Mouse (Mus musculus) liver, embryonic 15.5 days (tissue): ENCODE results near the gene Il4ra. TPM values are rescaled to one million over a fixed set of nuclear protein-coding genes. Genes with fewer than 3 reads are reported as not detected.

ENCODE experiments used
- ATAC-seq: fragments of 200-750 bp; cut with Nextera tagmentation; 2 replicates; pipeline ENCODE4 v1.8.0; 2017; ENCODE audit warnings: moderate number of reproducible peaks, mild to moderate bottlenecking, moderate library complexity; ENCODE audit not compliant: insufficient read depth
- H3K27ac ChIP-seq: fragments of 300-500 bp; sonication (generic); replicated peaks from 2 replicates; pipeline ENCODE4 v1.5.1; 2015; ENCODE audit warnings: mild to moderate bottlenecking, inconsistent platforms
- H3K27me3 ChIP-seq: fragments of 300-500 bp; sonication (generic); 2 replicates; pipeline ENCODE4 v1.6.1; 2015; ENCODE audit warnings: mild to moderate bottlenecking, inconsistent platforms
- H3K36me3 ChIP-seq: fragments of 300-500 bp; sonication (generic); replicated peaks from 2 replicates; pipeline ENCODE4 v1.6.1; 2015; ENCODE audit warnings: moderate library complexity, mild to moderate bottlenecking, inconsistent platforms
- H3K4me1 ChIP-seq: fragments of 300-500 bp; sonication (generic); replicated peaks from 2 replicates; pipeline ENCODE4 v1.6.1; 2015; ENCODE audit warnings: inconsistent platforms
- H3K4me2 ChIP-seq: fragments of 300-500 bp; sonication (generic); 2 replicates; pipeline ENCODE4 v1.6.1; 2015; ENCODE audit warnings: moderate library complexity, mild to moderate bottlenecking, inconsistent platforms
- H3K4me3 ChIP-seq: fragments of 300-500 bp; sonication (generic); replicated peaks from 2 replicates; pipeline ENCODE4 v1.5.1; 2015; ENCODE audit warnings: mild to moderate bottlenecking, inconsistent platforms
- H3K9ac ChIP-seq: fragments of 300-500 bp; sonication (generic); 2 replicates; pipeline ENCODE4 v1.6.1; 2015; ENCODE audit warnings: moderate library complexity, mild to moderate bottlenecking, inconsistent platforms
- H3K9me3 ChIP-seq: fragments of 300-500 bp; sonication (generic); replicated peaks from 2 replicates; pipeline ENCODE4 v1.6.1; 2016; ENCODE audit warnings: inconsistent platforms
- WGBS: fragments of 180-500 bp; shearing (Covaris S2); methylation state at CpG from one replicate; pipeline ENCODE4 v1.1.7; 2015; ENCODE audit warnings: mixed read lengths; ENCODE audit not compliant: insufficient replicate concordance; 5-methylcytosine and 5-hydroxymethylcytosine counted together
- polyA plus RNA-seq: library from polyadenylated mRNA; unstranded; fragments of >200 nt; fragmentation: Nextera tagmentation; extraction: Ambion mirVana; gene quantifications from 2 replicates; pipeline ENCODE4 v1.2.1, GENCODE M21; 2015

Il4ra gene
- polyA plus RNA-seq, 1 experiment from 2014 or later = 4.6 TPM

- ATAC-seq = no peak
- Histone ChIP-seq H3K4me1 (peaks cover 73% of the 10 kb centered on the region), H3K36me3 (no peaks in the 10 kb centered on the region), H3K27me3 (no peaks in the 10 kb centered on the region), H3K9me3 (no peaks in the 10 kb centered on the region), H3K27ac (no peak overlapping the region), H3K4me3 (no peak overlapping the region), H3K4me2 (no peak overlapping the region), H3K9ac (no peak overlapping the region)
- 71% methylated on average over 10 of the region's 10 CpGs for WGBS
Measured at GRCm38 (mm10) chr7:125559537-125559936, 7.6 kb downstream of the Il4ra start.

- Histone ChIP-seq H3K4me2 (no peak overlapping the region), H3K9ac (no peak overlapping the region), H3K4me3 (no peak overlapping the region), H3K27me3 (no peaks in the 10 kb centered on the region), H3K36me3 (0 out of 2 replicates have a peak, but pooled peaks cover 2% of the 10 kb centered on the region), H3K9me3 (no peaks in the 10 kb centered on the region), H3K4me1 (peaks cover 70% of the 10 kb centered on the region), H3K27ac (no peak overlapping the region)
- 74% methylated on average over 7 of the region's 7 CpGs for WGBS
- ATAC-seq = no peak
Measured at GRCm38 (mm10) chr7:125560146-125560785, 8.3 kb downstream of the Il4ra start.

- Histone ChIP-seq H3K4me1 (peaks cover 66% of the 10 kb centered on the region), H3K9ac (no peak overlapping the region), H3K27me3 (no peaks in the 10 kb centered on the region), H3K27ac (no peak overlapping the region), H3K4me2 (no peak overlapping the region), H3K36me3 (0 out of 2 replicates have a peak, but pooled peaks cover 4% of the 10 kb centered on the region), H3K9me3 (no peaks in the 10 kb centered on the region), H3K4me3 (no peak overlapping the region)
- WGBS = 35% methylated on average over 9 of the region's 9 CpGs
- ATAC-seq = peak; percentile 53; the same call in 1 of the 2 replicates
Measured at GRCm38 (mm10) chr7:125561085-125561690, 9.3 kb downstream of the Il4ra start.

- Histone ChIP-seq H3K27ac (no peak overlapping the region), H3K4me2 (no peak overlapping the region), H3K4me3 (no peak overlapping the region), H3K9ac (no peak overlapping the region), H3K27me3 (no peaks in the 10 kb centered on the region), H3K9me3 (no peaks in the 10 kb centered on the region), H3K36me3 (peaks cover 10% of the 10 kb centered on the region; the same call in 1 of the 2 replicates), H3K4me1 (peaks cover 54% of the 10 kb centered on the region)
- WGBS = 56% methylated on average over 4 of the region's 4 CpGs
- ATAC-seq = no peak
Measured at GRCm38 (mm10) chr7:125562413-125562812, 10.5 kb downstream of the Il4ra start.

- H3K9me3 ChIP-seq = no peaks in the 10 kb centered on the region
- no peak overlapping the region for H3K4me3 ChIP-seq
- H3K27ac ChIP-seq = no peak overlapping the region
- no peak overlapping the region for H3K4me2 ChIP-seq
- ATAC-seq = no peak
- no peaks in the 10 kb centered on the region for H3K27me3 ChIP-seq
- WGBS = 63% methylated on average over 3 of the region's 3 CpGs
- peaks cover 10% of the 10 kb centered on the region; the same call in 1 of the 2 replicates for H3K36me3 ChIP-seq
- H3K9ac ChIP-seq = no peak overlapping the region
- peaks cover 48% of the 10 kb centered on the region for H3K4me1 ChIP-seq
Measured at GRCm38 (mm10) chr7:125563093-125563492, 11.2 kb downstream of the Il4ra start.

- H3K36me3 ChIP-seq = peaks cover 21% of the 10 kb centered on the region; the same call in 1 of the 2 replicates
- H3K4me2 ChIP-seq = no peak overlapping the region
- ATAC-seq = no peak
- no peaks in the 10 kb centered on the region for H3K27me3 ChIP-seq
- no peak overlapping the region for H3K27ac ChIP-seq
- no peaks in the 10 kb centered on the region for H3K9me3 ChIP-seq
- H3K4me3 ChIP-seq = no peak overlapping the region
- 54% methylated on average over 11 of the region's 11 CpGs for WGBS
- no peak overlapping the region for H3K9ac ChIP-seq
- H3K4me1 ChIP-seq = peaks cover 36% of the 10 kb centered on the region
Measured at GRCm38 (mm10) chr7:125564316-125565024, 12.6 kb downstream of the Il4ra start.

- Histone ChIP-seq H3K27ac (no peak overlapping the region), H3K27me3 (no peaks in the 10 kb centered on the region), H3K4me1 (peaks cover 24% of the 10 kb centered on the region), H3K36me3 (peaks cover 27% of the 10 kb centered on the region; the same call in 1 of the 2 replicates), H3K9ac (no peak overlapping the region), H3K4me2 (no peak overlapping the region), H3K9me3 (no peaks in the 10 kb centered on the region), H3K4me3 (no peak overlapping the region)
- 59% methylated on average over 12 of the region's 12 CpGs for WGBS
- no peak for ATAC-seq
Measured at GRCm38 (mm10) chr7:125565516-125566285, 13.8 kb downstream of the Il4ra start.

- Histone ChIP-seq H3K9me3 (no peaks in the 10 kb centered on the region), H3K4me1 (peaks cover 17% of the 10 kb centered on the region), H3K27me3 (no peaks in the 10 kb centered on the region), H3K4me3 (no peak overlapping the region), H3K36me3 (peaks cover 33% of the 10 kb centered on the region; the same call in 1 of the 2 replicates), H3K4me2 (no peak overlapping the region), H3K9ac (no peak overlapping the region), H3K27ac (no peak overlapping the region)
- WGBS = 55% methylated on average over 2 of the region's 2 CpGs
- ATAC-seq = no peak
Measured at GRCm38 (mm10) chr7:125566420-125566819, 14.5 kb downstream of the Il4ra start.

GRCm38 (mm10) chr7:125568888-125569287 is 17.0 kb downstream of the Il4ra start:
- Histone ChIP-seq H3K27me3 (no peaks in the 10 kb centered on the region), H3K4me3 (no peak overlapping the region), H3K36me3 (peaks cover 48% of the 10 kb centered on the region), H3K4me1 (peaks cover 13% of the 10 kb centered on the region), H3K9me3 (no peaks in the 10 kb centered on the region), H3K9ac (no peak overlapping the region), H3K27ac (no peak overlapping the region), H3K4me2 (no peak overlapping the region)
- WGBS = 51% methylated on average over 8 of the region's 8 CpGs
- no peak for ATAC-seq

- no peak for ATAC-seq
Measured at GRCm38 (mm10) chr7:125571891-125572290, 20.0 kb downstream of the Il4ra start.

More at GRCm38 (mm10) chr7:125571891-125572290, 20.0 kb downstream of the Il4ra start:
- 84% methylated on average over 19 of the region's 19 CpGs for WGBS
- Histone ChIP-seq H3K27me3 (no peaks in the 10 kb centered on the region), H3K4me1 (peaks cover 15% of the 10 kb centered on the region), H3K9me3 (no peaks in the 10 kb centered on the region), H3K27ac (no peak overlapping the region), H3K4me3 (no peak overlapping the region), H3K36me3 (peaks cover 63% of the 10 kb centered on the region), H3K9ac (no peak overlapping the region), H3K4me2 (no peak overlapping the region)
